Mouse (Mus musculus) liver, adult 2 months (tissue): ENCODE results near the gene Adgrl2.

Experiments used
- CTCF ChIP-seq: fragments of 200-500 bp; IDR thresholded peaks from 2 replicates; pipeline ENCODE4 v1.5.1; 2011; ENCODE audit warnings: low read depth, low read length, control low read depth
- POLR2A ChIP-seq: fragments of 200-500 bp; IDR thresholded peaks from 2 replicates; pipeline ENCODE4 v1.6.1; 2011; ENCODE audit warnings: low read length, control low read depth; ENCODE audit not compliant: insufficient read depth; ENCODE audit errors: extremely low read depth

- TF ChIP-seq POLR2A (no peak), CTCF (no peak)
Measured at GRCm38 (mm10) chr3:148920881-148921280, 69.5 kb downstream of the Adgrl2 start.
